ENCODE assay signal across 9 mouse cellular contexts in the genomic region with DNA sequence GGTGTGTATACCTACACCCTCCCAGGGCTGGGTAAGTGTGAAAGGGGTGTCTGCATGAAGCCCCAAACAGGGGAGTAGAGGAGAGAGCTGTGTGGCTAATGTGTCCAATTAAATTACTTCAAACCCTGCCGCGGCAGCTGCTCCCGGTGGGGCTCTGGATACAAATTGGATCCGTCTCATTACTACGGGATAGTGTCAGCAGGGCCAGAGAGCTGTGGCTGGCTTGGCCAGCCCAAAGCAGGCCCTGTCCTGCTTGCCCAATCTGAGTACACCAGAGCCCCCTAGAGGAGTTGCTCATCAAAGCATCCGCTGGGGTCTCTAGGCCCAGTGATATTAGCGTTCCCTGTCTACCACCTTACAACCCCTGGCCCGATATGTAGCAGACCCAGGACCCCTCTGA. TPM values are rescaled to one million over a fixed set of nuclear protein-coding genes. Genes with fewer than 3 reads are reported as not detected.
DNase-seq lines count a peak whose midpoint lies in the region; TF ChIP-seq lines count a peak whose summit lies in the region.
"Had no signal": no experiment of that assay in that cellular context is flagged by ENCODE, and none has a peak within 500 bp of the region (broad histone marks: within the 10 kb centered on the region; RNA-seq: fewer than 3 reads in every experiment).

No protein-coding gene starts in this region.

- H3K4me3 ChIP-seq in cerebellum, adult 2 months (replicated peaks; ENCODE audit: insufficient read depth, low read depth, low read length): no peak overlapping the region
- H3K4me3 ChIP-seq: liver, embryonic 15.5 days had no signal

- H3K27ac ChIP-seq in cerebellum, adult 2 months (ENCODE audit: insufficient read depth, low read length): peak overlapping the region; percentile 24; the same call in 1 of the 2 replicates
- H3K27ac ChIP-seq: liver, embryonic 15.5 days had no signal

- WGBS in cerebellum, adult 2 months: 14% methylated on average over 8 of the region's 8 CpGs

- H3K27me3 ChIP-seq in cerebellum, adult 2 months (ENCODE audit: control insufficient read depth, insufficient read depth, low read length): no peaks in the 10 kb centered on the region

- no peak for TF ChIP-seq POLR2A in cerebellum, adult 2 months (IDR thresholded peaks at IDR 0.05; ENCODE audit: borderline replicate concordance, insufficient read depth, low read length)

- peaks cover 60% of the 10 kb centered on the region for H3K4me1 ChIP-seq in cerebellum, adult 2 months (ENCODE audit: control insufficient read depth, insufficient read depth, low read length)
- H3K4me1 ChIP-seq: liver, embryonic 15.5 days had no signal

- peak; percentile 54 for DNase-seq in layer of hippocampus, adult 11-12 months (ENCODE audit: low spot score)
- DNase-seq in layer of hippocampus, postnatal 36 days: no peak
- peak; percentile 61 to 73 for DNase-seq in cerebellum, adult 2 months
- peak; percentile 48 for DNase-seq in forelimb bud, embryonic 11.5 days (ENCODE audit: low read depth, low spot score)
- DNase-seq in neural tube, embryonic 10.5 days (ENCODE audit: extremely low spot score, low spot score): peak; percentile 40
- DNase-seq in thymus, adult 18-20 months: no peak
- DNase-seq in adrenal gland, adult 2 months: no peak
- no peak for DNase-seq in gastrocnemius, postnatal 4 days (ENCODE audit: low spot score in 2 of 2)

- TF ChIP-seq CTCF in cerebellum, adult 2 months (IDR thresholded peaks at IDR 0.05; ENCODE audit: borderline replicate concordance, insufficient read depth, low read depth, low read length): peak; percentile 36; the same call in 1 of the 2 replicates

RNA-seq across cellular contexts. Expression of a gene that starts 6.3 kb away (rescaled TPM):
- 100 to 1,000 TPM; 301 to 303 TPM for total RNA-seq in layer of hippocampus, postnatal 36 days (2021)
- 173 and 187 TPM in 2 replicates for polyA plus RNA-seq in cerebellum, adult 2 months (2012; rRNA removed)
- total RNA-seq in adrenal gland, adult 2 months (2021): 10 to 100 TPM; 27.2 to 38.3 TPM
- 12.2 and 13.5 TPM in 2 replicates for polyA plus RNA-seq in adrenal gland, adult 2 months (2012; rRNA removed)
- total RNA-seq in gastrocnemius, postnatal 4 days (2021): 1 to 10 TPM; 6.2 to 6.9 TPM

Comparison
In these comparisons a context has a peak if more than half of its experiments do, and no peak if none do; other contexts are left out.
1. DNase-seq: peak in layer of hippocampus, adult 11-12 months (single experiment), cerebellum, adult 2 months (2 of 2), forelimb bud, embryonic 11.5 days (single experiment) and neural tube, embryonic 10.5 days (single experiment); none in layer of hippocampus, postnatal 36 days (0 of 2), thymus, adult 18-20 months (0 of 2), adrenal gland, adult 2 months (single experiment) and gastrocnemius, postnatal 4 days (0 of 2).
2. RNA of a gene that starts 6.3 kb away (total RNA-seq): 301 to 303 TPM in layer of hippocampus, postnatal 36 days; 27.2 to 38.3 TPM in adrenal gland, adult 2 months and 6.2 to 6.9 TPM in gastrocnemius, postnatal 4 days; every median in the first group is over 4 times any median in the second.